Mouse (Mus musculus) liver, embryonic 14.5 days (tissue): ENCODE results near the gene Upk3b. TPM values are rescaled to one million over a fixed set of nuclear protein-coding genes. Genes with fewer than 3 reads are reported as not detected.
A peak's percentile ranks its signal among the peaks of the same experiment; 100 is the strongest.

Source experiments
- ATAC-seq: fragments of 200-750 bp; cut with Nextera tagmentation; 2 replicates; pipeline ENCODE4 v1.8.0; 2017; ENCODE audit warnings: moderate number of reproducible peaks, mild to moderate bottlenecking, moderate library complexity; ENCODE audit not compliant: insufficient read depth
- DNase-seq, 3 experiments: peaks; one replicate each; pipeline ENCODE4 v3.0.0-alpha.2; 2012 to 2013; ENCODE audit warnings: low read depth in 3 of 3, low spot score in 3 of 3
- H3K27ac ChIP-seq: fragments of 300-500 bp; sonication (generic); 2 replicates; pipeline ENCODE4 v1.5.1; 2014; ENCODE audit warnings: moderate library complexity, mild to moderate bottlenecking, control low read depth, inconsistent platforms
- H3K27me3 ChIP-seq: fragments of 300-500 bp; sonication (generic); 2 replicates; pipeline ENCODE4 v1.6.1; 2014; ENCODE audit warnings: mild to moderate bottlenecking, low read length, moderate library complexity; ENCODE audit not compliant: control insufficient read depth, insufficient read depth
- H3K36me3 ChIP-seq: fragments of 300-500 bp; sonication (generic); replicated peaks from 2 replicates; pipeline ENCODE4 v1.6.1; 2014; ENCODE audit warnings: low read depth; ENCODE audit not compliant: control insufficient read depth, insufficient read depth
- H3K4me1 ChIP-seq, 2 experiments: fragments of 200-500 bp in 1 of 2; fragments of 300-500 bp in 1 of 2; sonication (generic) in 1 of 2; replicated peaks; 2 replicates each; pipeline ENCODE4 v1.6.1; 2012 to 2014; ENCODE audit warnings: antibody characterized with exemption in 1 of 2, inconsistent platforms in 1 of 2, low read length in 1 of 2; ENCODE audit not compliant: control insufficient read depth in 2 of 2, insufficient read depth in 2 of 2
- H3K4me2 ChIP-seq: fragments of 300-500 bp; sonication (generic); 2 replicates; pipeline ENCODE4 v1.6.1; 2014; ENCODE audit warnings: low read depth, mild to moderate bottlenecking, control low read depth, moderate library complexity
- H3K4me3 ChIP-seq, 2 experiments: fragments of 200-500 bp in 1 of 2; fragments of 300-500 bp in 1 of 2; sonication (generic) in 1 of 2; 2 replicates each; pipeline ENCODE4 v1.5.1; 2012 to 2014; ENCODE audit warnings: low read depth in 2 of 2, low read length in 2 of 2, mild to moderate bottlenecking in 2 of 2, control low read depth in 1 of 2, inconsistent platforms in 1 of 2, moderate library complexity in 1 of 2; ENCODE audit not compliant: insufficient read depth in 1 of 2
- H3K9ac ChIP-seq: fragments of 300-500 bp; sonication (generic); replicated peaks from 2 replicates; pipeline ENCODE4 v1.6.1; 2014; ENCODE audit warnings: mild to moderate bottlenecking, control low read depth, moderate library complexity
- H3K9me3 ChIP-seq: fragments of 300-500 bp; sonication (generic); 2 replicates; pipeline ENCODE4 v1.6.1; 2016; ENCODE audit warnings: low read length, mixed read lengths; ENCODE audit not compliant: control insufficient read depth
- CTCF ChIP-seq: IDR thresholded peaks from 2 replicates; pipeline ENCODE4 v1.5.1; 2016; ENCODE audit warnings: antibody characterized with exemption, low read depth, control low read depth
- EP300 ChIP-seq: IDR thresholded peaks from 2 replicates; pipeline ENCODE4 v1.6.1; 2016; ENCODE audit warnings: antibody characterized with exemption, low read depth
- WGBS: fragments of 180-500 bp; shearing (Covaris S2); extraction: QIAGEN DNeasy Blood & Tissue Kit; methylation state at CpG from one replicate; pipeline ENCODE4 v1.1.7; 2014; ENCODE audit not compliant: insufficient replicate concordance; 5-methylcytosine and 5-hydroxymethylcytosine counted together
- polyA plus RNA-seq, 2 experiments: library from polyadenylated mRNA; depleted of rRNA in 1 of 2; stranded (reverse) in 1 of 2; unstranded in 1 of 2; fragments of >200 nt; fragmentation: Nextera tagmentation in 1 of 2; extraction: Ambion mirVana in 1 of 2; gene quantifications; 2 replicates each; pipeline versions ENCODE4 v1.2.1 to v1.2.3; 2012 to 2014

Gene Upk3b
- 2.0 and 2.5 TPM in 2 replicates for polyA plus RNA-seq (2012; rRNA removed)
- polyA plus RNA-seq (2014; fragmentation: Nextera tagmentation; extraction: Ambion mirVana), result 2.1 and 2.4 TPM in 2 replicates

DNA sequence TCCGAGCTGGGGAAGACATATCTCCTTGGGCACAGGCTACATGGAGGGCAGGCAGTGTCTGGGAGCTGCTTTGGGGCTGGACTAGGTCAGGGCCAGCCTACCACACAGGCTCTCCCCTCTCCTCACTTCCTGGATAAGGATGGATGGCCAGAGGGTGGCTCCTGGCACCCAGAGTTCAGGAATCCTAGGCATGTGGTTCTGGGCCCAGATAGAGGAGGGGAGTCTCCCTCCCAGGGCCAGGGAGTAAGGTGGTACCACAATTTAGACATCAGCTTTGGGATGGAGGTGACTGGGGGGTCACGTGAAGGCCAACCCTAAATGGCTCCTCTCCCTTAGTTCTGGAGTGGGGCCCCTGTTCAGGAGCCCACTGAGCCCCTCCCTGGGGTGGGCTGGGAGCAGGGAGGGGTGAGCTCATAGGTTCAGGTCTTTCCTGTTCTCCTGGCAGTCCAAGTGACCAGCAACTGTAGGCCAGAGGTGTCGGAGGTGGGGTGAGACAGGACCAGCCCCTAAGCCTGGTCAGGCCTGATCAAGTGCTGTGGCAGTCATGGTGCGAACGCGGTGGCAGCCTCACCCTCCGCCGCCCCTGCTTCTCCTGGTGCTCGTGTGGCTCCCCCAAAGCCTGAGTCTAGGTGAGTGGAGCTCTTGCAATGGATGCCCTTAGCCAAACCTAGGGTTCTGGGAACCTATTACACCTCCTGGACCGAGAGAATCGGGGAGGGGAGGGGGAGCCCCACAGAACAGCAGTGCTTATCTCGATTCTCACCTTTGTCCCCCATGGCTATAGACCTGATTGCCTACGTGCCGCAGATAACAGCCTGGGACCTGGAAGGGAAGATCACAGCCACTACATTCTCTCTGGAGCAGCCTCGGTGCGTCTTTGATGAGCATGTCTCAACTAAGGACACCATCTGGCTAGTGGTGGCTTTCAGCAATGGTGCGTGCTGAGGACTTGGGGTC lies at the start of gene Upk3b:
Gene Upk3b, plus strand, starts transcription at position 239 of the 957 bp plus-strand sequence.
- Histone ChIP-seq H3K27ac (no peak within 1 kb of the TSS), H3K36me3 (no peaks in the 10 kb centered on the region), H3K4me2 (no peak within 1 kb of the TSS), H3K27me3 (no peaks in the 10 kb centered on the region), H3K4me1 (peaks cover 0 to 5% of the 10 kb centered on the region in 2 experiments; a peak in 2 of 4 replicates), H3K4me3 (no peak within 1 kb of the TSS; a peak in 1 of 4 replicates), H3K9ac (no peak within 1 kb of the TSS), H3K9me3 (no peaks in the 10 kb centered on the region)
- TF ChIP-seq CTCF (no peak), EP300 (no peak)
- ATAC-seq (0 out of 2 replicates have a peak, but pooled peaks have one; percentile 28), DNase-seq (no peak)
- WGBS, result 39% methylated on average over 17 of the region's 17 CpGs

DNA sequence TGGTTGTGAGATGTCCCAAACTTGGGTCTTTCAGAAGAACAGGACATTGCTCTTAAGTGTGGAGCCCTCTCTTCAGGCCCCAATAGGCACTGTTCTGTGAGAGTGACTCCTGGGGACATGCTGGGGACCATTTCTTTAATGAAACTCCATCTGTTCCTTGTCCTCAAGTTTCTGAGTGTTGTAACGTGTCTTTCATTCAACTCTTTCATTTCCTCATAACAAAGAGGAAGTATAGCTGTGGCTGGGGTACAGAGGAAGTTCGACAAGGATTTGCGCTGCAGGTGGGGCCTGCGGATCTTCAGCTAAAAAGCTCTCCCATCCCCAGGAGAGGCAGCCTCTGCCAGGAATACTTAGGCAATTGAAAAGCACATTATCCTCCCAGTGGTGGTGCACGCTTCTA lies 47.7 kb upstream of the Upk3b start:
- Histone ChIP-seq H3K4me1 (peaks cover 0 to 6% of the 10 kb centered on the region in 2 experiments; a peak in 1 of 4 replicates), H3K9me3 (no peaks in the 10 kb centered on the region), H3K9ac (no peak overlapping the region), H3K4me3 (no peak overlapping the region), H3K4me2 (no peak overlapping the region), H3K27me3 (no peaks in the 10 kb centered on the region), H3K27ac (no peak overlapping the region), H3K36me3 (no peaks in the 10 kb centered on the region)
- ATAC-seq (no peak), DNase-seq (peak in 2 of 3 experiments; percentile 24 to 32)
- WGBS, result 23% methylated on average over 5 of the region's 5 CpGs
- no peak for TF ChIP-seq EP300
- TF ChIP-seq CTCF, result no peak

DNA sequence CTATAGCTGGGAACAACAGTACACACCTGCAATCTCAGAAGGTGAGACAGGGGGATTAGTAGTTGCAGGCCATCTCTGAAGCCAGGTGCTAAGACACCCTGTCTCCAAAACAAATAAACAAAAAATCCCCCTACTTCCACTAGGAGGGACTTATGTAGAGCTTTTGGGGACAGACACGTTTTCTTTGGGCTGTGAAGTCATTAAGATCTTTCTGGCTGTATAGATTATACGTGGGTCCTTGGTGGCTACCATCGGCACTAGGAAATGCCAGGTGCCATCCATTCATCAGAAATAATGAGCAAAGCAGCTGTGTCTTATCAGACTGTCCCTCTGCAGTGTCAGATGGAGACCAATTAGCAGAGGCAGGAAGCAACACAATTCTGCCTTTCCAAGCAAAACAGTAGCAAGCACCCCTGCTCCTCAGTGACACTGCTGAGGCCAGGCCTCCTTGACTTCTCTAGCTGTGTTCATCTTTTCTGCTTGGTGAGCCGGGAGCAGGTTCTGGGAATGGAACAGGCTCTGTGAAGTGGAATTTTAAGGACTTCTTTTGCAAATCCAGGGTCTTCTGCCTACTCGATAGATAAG lies 44.8 kb upstream of the Upk3b start:
- 55% methylated on average over 5 of the region's 5 CpGs for WGBS
- no peak overlapping the region for H3K4me2 ChIP-seq
- no peaks in the 10 kb centered on the region for H3K36me3 ChIP-seq
- ATAC-seq, result no peak
- no peaks in the 10 kb centered on the region for H3K27me3 ChIP-seq
- no peaks in the 10 kb centered on the region for H3K9me3 ChIP-seq
- TF ChIP-seq CTCF (no peak), EP300 (no peak)
- DNase-seq, result no peak
- H3K9ac ChIP-seq, result no peak overlapping the region
- H3K4me3 ChIP-seq, result no peak overlapping the region
- peaks cover 0 to 6% of the 10 kb centered on the region in 2 experiments; a peak in 1 of 4 replicates for H3K4me1 ChIP-seq
- H3K27ac ChIP-seq, result no peak overlapping the region

DNA sequence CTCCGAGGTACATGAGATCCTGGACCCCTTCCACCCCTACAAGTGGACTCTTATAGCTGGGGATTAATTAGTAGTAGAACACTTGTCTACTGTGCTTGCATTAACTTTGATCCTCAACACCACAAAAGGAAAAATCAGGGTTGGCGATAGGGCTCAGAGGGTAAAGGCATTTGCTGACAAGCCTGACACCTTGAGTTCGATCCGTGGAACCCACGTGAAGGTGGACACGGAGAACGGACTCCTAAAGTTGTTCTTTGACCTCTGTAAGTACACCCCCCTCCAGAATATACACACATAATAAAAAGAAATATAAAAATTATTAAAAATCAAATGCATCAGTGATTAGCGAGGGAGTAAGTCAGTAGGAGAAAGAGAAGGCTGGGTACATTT lies 44.0 kb upstream of the Upk3b start:
- Histone ChIP-seq H3K4me2 (peak overlapping the region; percentile 92), H3K4me1 (peaks cover 0 to 6% of the 10 kb centered on the region in 2 experiments; a peak in 1 of 4 replicates), H3K36me3 (no peaks in the 10 kb centered on the region), H3K27me3 (no peaks in the 10 kb centered on the region), H3K27ac (no peak overlapping the region), H3K4me3 (peak overlapping the region in 1 of 2 experiments; percentile 72; a peak in 2 of 4 replicates), H3K9me3 (no peaks in the 10 kb centered on the region), H3K9ac (no peak overlapping the region; the same call in 1 of the 2 replicates)
- WGBS, result 64% methylated on average over 8 of the region's 8 CpGs
- ATAC-seq (no peak), DNase-seq (no peak)
- no peak for TF ChIP-seq EP300
